Mouse (Mus musculus) embryonic facial prominence, embryonic 10.5 days (tissue): ENCODE results near the gene Ptprs. TPM values are rescaled to one million over a fixed set of nuclear protein-coding genes. Genes with fewer than 3 reads are reported as not detected.

Source experiments
- DNase-seq: peaks from one replicate; pipeline ENCODE4 v3.0.0-alpha.2; 2017; ENCODE audit warnings: low spot score
- H3K27ac ChIP-seq: fragments of 300-500 bp; sonication (generic); replicated peaks from 2 replicates; pipeline ENCODE4 v1.5.1; 2016; ENCODE audit warnings: mild to moderate bottlenecking
- H3K27me3 ChIP-seq: fragments of 300-500 bp; sonication (generic); replicated peaks from 2 replicates; pipeline ENCODE4 v1.6.1; 2016; ENCODE audit warnings: low read depth, mild to moderate bottlenecking; ENCODE audit not compliant: poor library complexity, severe bottlenecking
- H3K36me3 ChIP-seq: fragments of 300-500 bp; sonication (generic); replicated peaks from 2 replicates; pipeline ENCODE4 v1.6.1; 2016; ENCODE audit warnings: mild to moderate bottlenecking, moderate library complexity
- H3K4me1 ChIP-seq: fragments of 300-500 bp; sonication (generic); 2 replicates; pipeline ENCODE4 v1.6.1; 2016
- H3K4me3 ChIP-seq: fragments of 300-500 bp; sonication (generic); 2 replicates; pipeline ENCODE4 v1.5.1; 2016; ENCODE audit warnings: mild to moderate bottlenecking, moderate library complexity
- H3K9me3 ChIP-seq: fragments of 300-500 bp; sonication (generic); 2 replicates; pipeline ENCODE4 v1.6.1; 2016; ENCODE audit warnings: mild to moderate bottlenecking
- WGBS: fragments of 180-500 bp; shearing (Covaris S2); methylation state at CpG from one replicate; pipeline ENCODE4 v1.1.7; 2016; 5-methylcytosine and 5-hydroxymethylcytosine counted together
- polyA plus RNA-seq: library from polyadenylated mRNA; unstranded; fragments of >200 nt; fragmentation: Nextera tagmentation; extraction: Ambion mirVana; gene quantifications from 2 replicates; pipeline ENCODE4 v1.2.1, GENCODE M21; 2016

Gene Ptprs
- polyA plus RNA-seq, 1 experiment from 2014 or later: 86.4 TPM

DNA sequence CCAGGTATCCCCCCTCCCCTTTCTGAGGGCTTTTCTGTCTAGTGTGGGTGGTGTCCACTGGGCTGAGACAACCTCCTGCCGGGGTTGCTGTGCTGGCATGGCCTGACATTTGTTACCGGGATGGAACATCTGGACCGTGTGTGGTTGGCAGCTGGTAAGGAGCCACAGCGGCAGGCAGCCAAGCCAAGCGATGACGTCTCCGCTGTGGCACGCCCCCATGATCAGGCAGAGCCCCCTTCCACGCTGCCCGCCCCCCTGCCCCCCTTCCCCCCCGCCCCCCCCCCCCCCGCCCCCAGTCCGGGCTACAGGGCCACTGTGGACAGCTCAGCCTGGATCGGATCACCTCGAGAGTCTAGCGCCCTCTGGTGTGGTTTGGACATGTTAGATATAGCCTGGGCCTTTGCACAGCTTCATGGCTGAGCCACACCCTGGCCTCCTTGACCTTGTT, 11.2 kb upstream of the Ptprs start:
- Histone ChIP-seq H3K9me3 (peaks cover 22% of the 10 kb centered on the region), H3K36me3 (no peaks in the 10 kb centered on the region), H3K4me3 (peak overlapping the region; percentile 38), H3K27ac (peak overlapping the region; percentile 77), H3K27me3 (peaks cover 4% of the 10 kb centered on the region; the same call in 1 of the 2 replicates), H3K4me1 (peaks cover 31% of the 10 kb centered on the region)
- 7% methylated on average over 11 of the region's 16 CpGs for WGBS
- peak; percentile 74 for DNase-seq

DNA sequence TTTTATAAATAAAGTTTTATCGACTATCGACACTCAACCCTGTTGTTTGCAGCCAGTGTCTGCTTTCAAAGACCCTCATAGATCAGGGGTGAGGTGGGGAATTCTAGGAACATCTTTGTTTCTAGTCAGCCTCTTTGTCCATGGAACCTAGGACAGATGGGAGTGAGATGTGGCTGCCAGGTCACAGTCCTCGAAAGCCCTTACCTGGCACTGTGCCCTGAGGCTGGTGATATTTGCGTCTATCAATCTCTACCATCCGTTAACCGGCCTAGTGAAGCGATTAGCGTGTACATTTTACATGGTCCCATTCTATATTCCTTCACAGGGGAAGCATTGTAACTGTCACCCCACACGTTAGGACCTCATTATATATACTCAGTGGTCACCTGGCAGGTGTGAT, 9.6 kb upstream of the Ptprs start:
- 94% methylated on average over 9 of the region's 9 CpGs for WGBS
- Histone ChIP-seq H3K4me1 (peaks cover 31% of the 10 kb centered on the region), H3K9me3 (peaks cover 6% of the 10 kb centered on the region), H3K27me3 (peaks cover 4% of the 10 kb centered on the region; the same call in 1 of the 2 replicates), H3K36me3 (no peaks in the 10 kb centered on the region), H3K4me3 (no peak overlapping the region), H3K27ac (no peak overlapping the region)
- DNase-seq: no peak

DNA sequence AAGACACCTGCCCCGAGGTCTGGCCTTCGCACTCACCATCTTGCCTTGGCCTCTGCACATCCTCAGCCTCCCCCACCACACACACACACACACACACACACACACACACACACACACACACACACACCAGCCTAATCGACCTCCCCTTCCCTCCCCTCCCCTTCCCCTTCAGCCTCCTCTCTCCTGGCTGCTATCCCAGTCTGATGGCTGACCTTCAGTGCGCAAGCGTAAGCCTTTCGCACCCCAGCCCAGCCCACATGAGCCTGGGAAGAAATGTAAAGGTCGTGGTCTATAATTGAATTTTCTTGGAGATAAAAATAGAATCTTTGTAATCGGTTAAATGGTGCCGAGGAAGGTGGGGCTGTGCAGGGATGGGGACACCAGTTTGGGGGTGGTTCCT, 8.8 kb upstream of the Ptprs start:
- WGBS: 74% methylated on average over 9 of the region's 9 CpGs
- 0 out of 2 replicates have a peak overlapping the region, but pooled peaks have one; percentile 35 for H3K27ac ChIP-seq
- no peak overlapping the region for H3K4me3 ChIP-seq
- H3K36me3 ChIP-seq: no peaks in the 10 kb centered on the region
- peaks cover 31% of the 10 kb centered on the region for H3K4me1 ChIP-seq
- DNase-seq: no peak
- H3K27me3 ChIP-seq: peaks cover 4% of the 10 kb centered on the region; the same call in 1 of the 2 replicates
- no peaks in the 10 kb centered on the region for H3K9me3 ChIP-seq

DNA sequence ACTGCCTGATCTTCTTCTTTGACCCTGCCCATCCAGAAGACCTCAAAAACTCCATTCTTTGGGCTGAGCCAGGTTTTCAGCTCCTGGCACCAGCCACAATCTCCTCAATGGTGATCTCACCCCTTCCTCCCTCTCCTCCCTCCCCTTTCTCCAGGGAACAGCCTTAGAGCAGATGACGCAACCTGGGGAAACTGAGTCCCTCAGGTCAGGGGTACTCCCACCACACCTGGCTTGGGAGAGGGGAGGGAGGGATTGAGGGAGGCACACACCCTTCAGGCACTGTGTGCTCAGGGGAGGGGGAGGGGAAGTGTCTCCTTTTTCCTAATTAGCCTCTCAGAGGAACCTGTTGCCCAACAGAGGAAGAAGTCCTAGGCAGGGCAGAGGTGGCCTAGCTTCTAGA, 6.4 kb upstream of the Ptprs start:
- Histone ChIP-seq H3K4me1 (peaks cover 35% of the 10 kb centered on the region), H3K4me3 (no peak overlapping the region), H3K9me3 (no peaks in the 10 kb centered on the region), H3K36me3 (no peaks in the 10 kb centered on the region), H3K27ac (no peak overlapping the region), H3K27me3 (peaks cover 13% of the 10 kb centered on the region)
- WGBS: 81% methylated on average over 1 of the region's 1 CpGs
- no peak for DNase-seq

DNA sequence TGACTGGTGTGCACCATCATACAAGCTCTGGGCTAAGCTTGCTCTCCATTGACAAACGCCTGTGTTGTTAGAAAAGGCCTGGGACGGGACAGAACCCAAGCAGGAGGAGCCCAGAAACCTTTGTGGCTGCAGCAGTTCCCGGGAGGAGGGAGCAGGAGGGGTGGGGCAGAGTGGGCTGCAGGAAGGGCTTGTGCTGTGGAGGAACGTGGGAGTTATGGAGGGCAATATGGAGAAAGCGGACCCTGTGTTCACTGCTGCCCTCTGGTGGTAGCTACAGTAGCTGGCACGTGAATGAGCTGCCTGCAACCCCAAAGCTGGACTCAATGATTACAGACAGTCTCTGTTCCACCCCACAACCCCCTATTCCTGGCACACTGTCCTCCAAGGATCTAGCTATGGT, 3.1 kb upstream of the Ptprs start:
- 14% methylated on average over 6 of the region's 6 CpGs for WGBS

DNA sequence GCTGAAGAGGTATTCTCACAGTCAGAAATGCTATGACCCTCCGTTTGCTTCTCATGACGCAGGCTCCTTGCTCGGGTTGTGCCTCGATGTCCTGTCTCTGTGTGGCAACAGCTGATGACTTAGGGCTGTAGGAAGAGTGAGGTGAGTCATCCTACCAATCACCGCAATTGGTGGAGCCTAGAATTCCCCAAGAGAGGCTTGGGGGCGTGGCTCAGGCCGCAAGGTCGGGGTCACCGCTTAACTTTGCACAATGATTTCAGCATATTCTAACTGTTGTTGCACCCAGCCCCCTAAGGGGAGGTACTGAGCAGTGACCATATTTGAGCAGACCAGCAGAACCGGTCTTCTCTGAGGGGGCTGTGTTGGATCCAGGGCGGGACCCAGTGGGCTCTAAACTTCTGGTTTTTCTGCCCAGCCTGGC, 1.9 kb upstream of the Ptprs start:
- Histone ChIP-seq H3K27me3 (peaks cover 41% of the 10 kb centered on the region), H3K36me3 (no peaks in the 10 kb centered on the region), H3K4me1 (peaks cover 46% of the 10 kb centered on the region), H3K4me3 (no peak overlapping the region), H3K9me3 (no peaks in the 10 kb centered on the region), H3K27ac (no peak overlapping the region)
- WGBS: 64% methylated on average over 11 of the region's 11 CpGs
- DNase-seq: no peak

More for the DNA sequence above, 3.1 kb upstream of the Ptprs start:
- Histone ChIP-seq H3K4me1 (peaks cover 34% of the 10 kb centered on the region), H3K27me3 (peaks cover 34% of the 10 kb centered on the region), H3K9me3 (no peaks in the 10 kb centered on the region), H3K27ac (no peak overlapping the region), H3K4me3 (no peak overlapping the region), H3K36me3 (no peaks in the 10 kb centered on the region)
- peak; percentile 82 for DNase-seq

DNA sequence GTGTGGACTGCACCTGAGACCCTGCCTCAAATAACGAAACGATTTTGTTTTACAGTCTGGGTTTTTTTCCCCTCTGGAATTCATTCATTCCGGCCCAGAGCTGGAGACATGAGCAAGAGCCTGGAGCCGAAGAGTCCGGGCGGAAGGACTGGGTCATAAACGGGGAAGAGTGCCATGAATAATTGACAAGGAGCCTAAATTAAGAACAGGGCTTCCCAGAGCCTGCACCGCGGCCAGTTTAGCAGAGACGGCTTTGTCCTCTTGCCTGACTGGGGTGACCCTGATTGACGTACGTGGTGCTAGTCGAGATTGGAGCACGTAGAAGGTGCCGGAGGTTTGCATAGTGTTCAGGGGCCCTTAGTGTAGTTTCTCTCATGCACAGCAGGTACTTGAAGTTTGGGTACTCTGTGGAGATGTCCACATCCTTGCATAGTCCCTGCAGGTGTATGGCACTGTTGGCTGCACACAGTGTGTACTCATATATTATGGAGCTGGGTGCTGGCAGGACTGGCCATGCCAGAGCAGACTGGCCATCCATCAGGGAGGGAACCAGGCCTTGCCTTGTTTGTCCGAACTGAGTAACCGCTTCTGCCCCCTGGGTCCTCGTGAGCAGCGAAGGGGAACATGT, 1.0 kb upstream of the Ptprs start:
- Histone ChIP-seq H3K27me3 (peaks cover 50% of the 10 kb centered on the region), H3K9me3 (no peaks in the 10 kb centered on the region), H3K36me3 (no peaks in the 10 kb centered on the region), H3K27ac (no peak overlapping the region), H3K4me1 (peaks cover 55% of the 10 kb centered on the region), H3K4me3 (0 out of 2 replicates have a peak overlapping the region, but pooled peaks have one; percentile 94)
- no peak for DNase-seq
- 85% methylated on average over 19 of the region's 19 CpGs for WGBS

DNA sequence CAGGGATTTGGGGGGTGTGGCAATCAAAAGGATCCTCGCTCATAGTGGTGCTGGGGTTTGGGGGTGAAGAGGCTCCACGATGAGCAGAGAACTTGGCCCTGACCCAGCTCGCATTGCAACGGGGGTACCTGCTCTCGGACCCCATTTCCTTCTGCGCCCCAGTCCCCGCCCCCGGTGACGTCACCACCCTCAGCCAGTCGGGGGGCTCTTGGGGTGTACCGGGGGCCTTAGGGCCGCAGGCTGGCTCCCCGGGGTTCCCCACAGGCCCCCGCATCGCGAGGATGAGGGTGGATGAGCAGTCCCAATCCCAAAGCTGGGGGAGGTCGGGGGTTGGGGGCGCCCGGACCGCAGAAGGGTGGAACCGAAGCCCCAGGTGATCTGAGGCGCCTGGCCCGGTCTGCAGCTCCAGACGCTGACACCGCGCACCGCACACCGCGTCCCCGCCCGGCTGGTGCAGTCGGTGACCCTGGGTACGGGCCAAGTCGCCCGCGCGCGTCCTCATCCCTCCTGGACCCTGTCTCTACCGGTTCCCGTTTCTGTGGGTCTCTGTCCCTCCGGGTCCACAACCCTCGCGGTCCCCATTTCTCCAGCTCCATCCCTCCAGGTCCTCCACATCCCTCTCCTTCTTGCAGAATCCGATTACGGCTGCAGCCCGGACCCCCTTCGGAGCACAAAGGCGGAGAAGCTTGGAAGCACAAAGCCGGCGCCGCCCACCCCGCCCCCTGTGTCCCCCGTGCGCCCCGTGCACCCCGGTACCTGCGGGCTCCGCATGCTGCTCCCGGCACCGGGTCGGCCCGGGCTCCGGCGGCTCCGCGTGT, 490 bp downstream of the Ptprs start:
- WGBS: under 1% methylated on average over 66 of the region's 66 CpGs
- Histone ChIP-seq H3K9me3 (no peaks in the 10 kb centered on the region), H3K27me3 (peaks cover 66% of the 10 kb centered on the region), H3K4me3 (peak overlapping the region; percentile 94), H3K36me3 (no peaks in the 10 kb centered on the region), H3K4me1 (peaks cover 70% of the 10 kb centered on the region), H3K27ac (peak overlapping the region; percentile 95)
- no peak for DNase-seq

DNA sequence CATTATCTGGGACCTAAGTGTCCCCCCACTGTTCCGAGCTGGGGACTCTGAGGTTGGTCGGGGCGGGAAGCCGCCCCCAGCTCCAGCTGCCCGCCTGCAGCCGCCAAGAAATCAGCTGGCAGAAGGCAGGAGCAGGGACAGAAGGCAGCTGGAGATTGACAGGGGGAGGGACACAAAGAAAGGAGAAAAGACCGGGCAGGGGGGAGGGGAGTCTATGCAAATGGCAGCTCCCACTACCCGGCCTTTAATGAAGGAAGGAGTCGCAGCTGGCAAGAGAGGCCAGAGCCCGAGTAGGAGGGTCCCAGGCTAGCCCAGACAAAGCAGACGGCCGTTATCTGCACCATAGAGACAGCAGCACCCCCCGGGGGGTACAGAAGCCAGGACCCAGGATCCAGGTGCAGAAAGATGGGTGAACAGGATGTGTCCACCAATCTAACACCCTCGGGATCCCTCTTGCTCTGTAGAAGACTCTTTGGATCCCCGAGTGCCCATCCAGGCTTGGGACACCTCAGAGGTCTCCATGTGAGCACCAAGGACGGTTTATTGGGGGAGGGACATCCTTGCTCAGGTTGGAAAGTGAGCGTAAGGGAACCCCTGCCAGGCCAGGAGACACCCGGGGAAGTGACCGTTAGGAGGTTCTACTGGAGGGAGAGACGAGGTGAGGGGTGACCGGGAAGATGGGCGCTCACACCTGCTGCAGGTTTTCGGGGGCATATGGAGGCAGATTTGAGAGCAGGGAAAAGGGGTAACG, 1.3 kb downstream of the Ptprs start:
- no peaks in the 10 kb centered on the region for H3K9me3 ChIP-seq
- H3K4me1 ChIP-seq: peaks cover 78% of the 10 kb centered on the region
- peaks cover 73% of the 10 kb centered on the region for H3K27me3 ChIP-seq
- H3K36me3 ChIP-seq: no peaks in the 10 kb centered on the region
- 2% methylated on average over 24 of the region's 24 CpGs for WGBS
- peak; percentile 81 for DNase-seq
- H3K27ac ChIP-seq: peak overlapping the region; percentile 95
- H3K4me3 ChIP-seq: peak overlapping the region; percentile 94

DNA sequence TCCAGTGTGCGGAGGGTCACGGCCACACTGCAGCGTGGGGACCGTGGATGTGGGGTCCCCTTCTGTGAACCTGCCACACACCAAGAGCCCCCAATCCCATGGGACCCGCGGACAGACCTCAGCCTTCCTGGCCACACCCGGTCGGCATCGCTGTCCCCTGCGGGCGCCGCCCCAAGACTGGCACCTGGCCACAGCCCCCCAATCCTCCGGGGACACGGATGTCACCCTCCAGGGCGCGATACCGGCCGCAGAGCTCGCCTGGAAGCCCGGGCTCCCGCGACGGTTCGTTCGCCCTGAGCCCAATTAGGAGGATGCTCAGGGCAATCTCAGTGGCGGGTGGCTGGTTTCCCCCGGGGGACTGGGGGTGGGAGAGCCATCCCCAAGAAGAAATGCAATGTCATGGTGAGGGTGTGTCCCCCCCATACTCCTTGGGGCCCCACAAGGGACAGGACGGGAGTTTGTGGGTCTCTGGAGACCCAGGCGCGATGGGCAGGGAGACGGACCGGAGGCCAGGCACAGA, 1.9 kb downstream of the Ptprs start:
- Histone ChIP-seq H3K4me3 (peak overlapping the region; percentile 94), H3K27me3 (peaks cover 76% of the 10 kb centered on the region), H3K4me1 (peaks cover 82% of the 10 kb centered on the region), H3K36me3 (peaks cover 3% of the 10 kb centered on the region), H3K9me3 (no peaks in the 10 kb centered on the region), H3K27ac (peak overlapping the region; percentile 95)
- no peak for DNase-seq
- WGBS: 8% methylated on average over 32 of the region's 32 CpGs

DNA sequence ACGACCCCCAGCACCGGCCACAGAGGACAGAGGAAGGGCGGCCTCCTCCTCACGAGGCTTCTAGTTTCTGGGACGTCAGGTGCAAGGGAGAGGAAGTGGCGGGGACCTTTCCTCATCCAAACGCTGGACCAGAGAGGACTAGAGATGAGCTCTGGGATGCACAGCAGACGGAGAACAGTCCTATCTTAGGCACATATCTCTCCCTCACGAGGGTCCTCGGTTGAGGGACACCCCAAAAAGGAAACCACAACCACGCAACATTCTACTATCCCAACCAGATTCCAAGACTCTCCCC, 2.7 kb downstream of the Ptprs start:
- H3K9me3 ChIP-seq: peaks cover 1% of the 10 kb centered on the region; the same call in 1 of the 2 replicates
- DNase-seq: peak; percentile 22
- H3K4me3 ChIP-seq: peak overlapping the region; percentile 94
- 2% methylated on average over 11 of the region's 11 CpGs for WGBS
- H3K27ac ChIP-seq: peak overlapping the region; percentile 95
- peaks cover 11% of the 10 kb centered on the region for H3K36me3 ChIP-seq
- H3K4me1 ChIP-seq: peaks cover 82% of the 10 kb centered on the region
- peaks cover 76% of the 10 kb centered on the region for H3K27me3 ChIP-seq
